Mouse (Mus musculus): Measurements from ENCODE around the gene Heph. TPM values are rescaled to one million over a fixed set of nuclear protein-coding genes. Genes with fewer than 3 reads are reported as not detected.
"Not testable (repeated sequence)": the region's sequence is repeated elsewhere in the genome, so short reads cannot be mapped to it uniquely, and the experiment has no call there.

Gene Heph
- total RNA-seq (2021): 10 to 100 TPM; 16.1 to 18.5 TPM

GRCm38 (mm10) chrX:96455149-96455548, at the start of gene Heph:
TSS of gene Heph (plus strand) at chrX:96455359.
- no peak for DNase-seq

GRCm38 (mm10) chrX:96415351-96415750, 39.8 kb upstream of the Heph start:
- not testable (repeated sequence) for DNase-seq

GRCm38 (mm10) chrX:96416970-96417369, 38.2 kb upstream of the Heph start:
- no peak for DNase-seq

- no peak for DNase-seq
Measured at GRCm38 (mm10) chrX:96417733-96418132, 37.4 kb upstream of the Heph start.

GRCm38 (mm10) chrX:96419383-96419782, 35.8 kb upstream of the Heph start:
- DNase-seq: no peak

GRCm38 (mm10) chrX:96456201-96456963, 1.2 kb downstream of the Heph start, which contains the start of gene Hsf3:
TSS of gene Hsf3 (minus strand) at chrX:96456294.
- peak; percentile 34 for DNase-seq

GRCm38 (mm10) chrX:96501580-96501979, 46.4 kb downstream of the Heph start:
- no peak for DNase-seq

Other genes with a start within 250 kb of the Heph start
- gene Vsig4, start 161.9 kb upstream of the Heph start, total RNA-seq (2021): not detected
- under 1 TPM; 0.14 to 0.16 TPM for gene Hsf3, start 935 bp downstream of the Heph start, total RNA-seq (2021)

Data from heart, postnatal 4 days (tissue).